Mouse (Mus musculus): Measurements from ENCODE around the gene Zfp879.

GRCm38 (mm10) chr11:50835727-50836126, 5.6 kb downstream of the Zfp879 start:
- TF ChIP-seq USF1 (IDR thresholded peaks at IDR 0.05; ENCODE audit: low read depth) = no peak
- TF ChIP-seq POLR2A (IDR thresholded peaks at IDR 0.05; ENCODE audit: insufficient read length, low read depth) = no peak
- TF ChIP-seq CEBPB (IDR thresholded peaks at IDR 0.05; ENCODE audit: insufficient read depth, poor library complexity, severe bottlenecking) = no peak
- TF ChIP-seq TCF12 (IDR thresholded peaks at IDR 0.05; ENCODE audit: insufficient read depth, poor library complexity, severe bottlenecking) = no peak

Measured in myocyte (in vitro differentiated cells).